Mouse (Mus musculus): ENCODE data around the gene Cdkl4.
"Not testable (repeated sequence)": the region's sequence is repeated elsewhere in the genome, so short reads cannot be mapped to it uniquely, and the experiment has no call there.

The Cdkl4 gene

DNA sequence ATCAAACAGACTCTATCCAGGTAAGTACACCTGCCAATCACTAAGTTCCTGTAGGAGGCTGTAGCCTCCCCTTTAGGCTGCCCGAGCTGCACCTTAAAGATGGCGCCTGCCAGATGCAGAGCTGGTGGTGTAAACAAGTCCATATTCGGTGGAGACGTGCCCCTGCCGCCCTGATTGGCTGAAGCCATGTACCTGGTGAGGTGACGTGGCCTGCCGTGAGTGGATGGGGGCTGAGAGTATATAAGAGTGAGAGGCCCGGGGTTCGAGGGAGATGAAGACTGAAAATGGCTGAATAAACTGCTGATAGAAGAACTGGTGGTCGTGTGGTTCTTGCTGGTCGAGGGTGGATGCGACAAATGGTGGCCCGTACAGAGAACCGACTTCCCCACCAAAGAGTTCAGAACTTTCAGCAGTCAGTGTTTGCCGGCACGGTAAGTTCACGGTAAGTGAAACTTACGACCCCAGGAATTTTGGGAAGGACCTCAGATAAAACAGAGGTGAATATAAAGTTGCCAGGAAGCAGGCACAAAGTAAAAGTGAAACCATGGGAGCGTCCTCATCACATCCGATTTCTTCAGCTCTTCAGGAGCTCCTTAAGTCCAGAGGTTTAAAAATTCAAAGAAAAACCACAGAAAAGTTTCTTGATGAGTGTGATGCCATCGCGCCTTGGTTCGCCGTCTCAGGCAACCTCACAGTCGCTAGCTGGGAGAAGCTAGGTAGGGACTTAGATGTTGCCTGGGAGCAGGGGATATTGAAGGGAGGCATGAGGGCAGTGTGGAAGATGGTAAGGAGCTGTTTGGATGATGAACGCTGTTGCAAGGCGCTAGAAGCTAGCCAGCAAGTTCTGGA, 13.6 kb downstream of the Cdkl4 start:
- in situ Hi-C loops (cut with MboI, MseI), result loop anchor here (5.0 kb wide), 1 partner anchor 272 kb away; the partner anchor contains the start of genes Dhx57 and Morn2

DNA sequence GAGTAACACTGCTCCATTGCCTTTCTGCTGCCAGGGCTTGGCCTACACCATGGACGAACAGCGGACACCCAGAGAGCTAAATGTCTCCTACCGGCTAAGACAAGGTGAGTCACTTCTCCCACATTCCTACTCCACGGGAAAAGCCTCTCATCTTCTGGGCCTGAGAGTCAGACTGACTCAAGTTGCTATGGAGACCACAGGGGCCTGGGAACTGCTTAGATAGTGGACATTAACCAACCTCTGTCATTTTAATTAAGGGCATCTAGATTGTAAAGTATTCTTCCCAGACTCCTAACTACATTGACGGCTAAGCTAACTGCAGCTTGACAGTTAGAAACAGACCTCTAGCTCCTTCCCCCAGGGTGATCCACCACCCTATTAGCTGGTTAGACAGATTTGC, 14.8 kb downstream of the Cdkl4 start:
- in situ Hi-C loops (cut with MboI, MseI), result loop anchor here (5.0 kb wide), 1 partner anchor 270 kb away; the partner anchor contains the start of genes Dhx57 and Morn2

GRCm38 (mm10) chr17:80560669-80561401, 16.8 kb downstream of the Cdkl4 start:
- in situ Hi-C loops (cut with MboI, MseI), result loop anchor here (5.0 kb wide), 1 partner anchor 269 kb away; the partner anchor contains the start of genes Dhx57 and Morn2

GRCm38 (mm10) chr17:80559745-80560144, 17.9 kb downstream of the Cdkl4 start:
- in situ Hi-C loops (cut with MboI, MseI), result loop anchor here (5.0 kb wide), 1 partner anchor 267 kb away; the partner anchor contains the start of genes Dhx57 and Morn2

DNA sequence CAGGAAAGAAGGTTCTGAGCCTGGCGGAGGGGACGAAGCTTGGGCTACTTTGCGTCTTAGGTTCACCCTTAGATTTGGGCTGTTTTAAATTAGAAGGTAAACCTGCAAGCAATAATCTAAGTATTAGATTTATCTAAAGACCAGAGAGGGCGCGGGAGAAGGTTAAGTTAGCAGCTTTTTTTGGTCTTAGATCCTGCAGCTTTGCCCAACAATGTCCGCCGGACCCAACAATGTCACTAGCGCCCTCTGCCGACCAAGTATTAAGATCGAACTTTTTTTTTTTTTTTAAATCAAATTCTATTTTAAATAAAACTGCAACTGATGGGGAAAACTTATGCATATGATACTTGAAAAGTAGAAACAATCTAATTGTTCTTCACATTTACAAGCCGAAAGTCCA, 18.6 kb downstream of the Cdkl4 start:
- in situ Hi-C loops (cut with MboI, MseI), result no loop called here

DNA sequence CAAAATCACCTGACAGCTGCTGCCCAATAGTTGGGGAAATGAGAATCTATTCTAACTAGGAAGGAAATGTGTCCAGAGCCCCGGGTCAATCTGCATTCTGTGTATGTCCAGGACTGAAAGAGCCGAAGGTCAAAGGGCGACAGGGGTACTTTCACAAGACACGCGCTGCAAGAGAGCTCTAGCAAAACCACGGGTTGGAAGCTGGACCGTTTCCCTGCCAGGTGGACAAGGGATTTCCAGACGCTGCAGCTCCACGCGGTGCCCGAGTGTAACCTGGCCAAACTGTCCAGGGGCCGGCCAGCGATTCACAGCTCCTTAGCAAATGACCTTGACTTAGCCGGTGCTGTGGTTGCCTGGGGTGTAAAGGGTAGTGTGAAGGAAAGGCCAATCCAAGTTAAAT, 19.0 kb downstream of the Cdkl4 start:
- in situ Hi-C loops (cut with MboI, MseI), result no loop called here

DNA sequence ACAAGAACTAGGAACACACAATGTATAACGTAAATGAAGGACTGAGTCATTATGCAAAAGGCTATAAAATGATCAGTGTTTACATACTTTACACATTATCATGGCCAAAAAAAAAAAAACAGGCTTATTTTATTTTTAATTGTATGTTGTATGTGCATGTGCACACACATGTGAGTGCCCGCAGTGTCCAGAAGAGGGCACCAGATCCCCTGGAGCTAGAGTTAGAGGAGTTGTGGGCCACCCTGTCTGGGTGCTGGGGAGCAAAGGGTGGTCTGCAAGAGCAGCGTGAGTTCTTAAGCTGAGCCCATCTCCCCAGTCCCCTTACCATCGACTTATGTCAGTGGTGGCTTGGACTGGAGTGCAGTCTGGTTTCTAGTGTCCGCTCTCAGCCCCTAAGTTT, 20.2 kb downstream of the Cdkl4 start:
- in situ Hi-C loops (cut with MboI, MseI), result no loop called here

- in situ Hi-C loops (cut with MboI, MseI), result loop anchor here (5.0 kb wide), 2 partner anchors 71 to 96 kb away; partner anchors contain the start of gene Sos1
Measured at GRCm38 (mm10) chr17:80553318-80554270, 24.0 kb downstream of the Cdkl4 start.

DNA sequence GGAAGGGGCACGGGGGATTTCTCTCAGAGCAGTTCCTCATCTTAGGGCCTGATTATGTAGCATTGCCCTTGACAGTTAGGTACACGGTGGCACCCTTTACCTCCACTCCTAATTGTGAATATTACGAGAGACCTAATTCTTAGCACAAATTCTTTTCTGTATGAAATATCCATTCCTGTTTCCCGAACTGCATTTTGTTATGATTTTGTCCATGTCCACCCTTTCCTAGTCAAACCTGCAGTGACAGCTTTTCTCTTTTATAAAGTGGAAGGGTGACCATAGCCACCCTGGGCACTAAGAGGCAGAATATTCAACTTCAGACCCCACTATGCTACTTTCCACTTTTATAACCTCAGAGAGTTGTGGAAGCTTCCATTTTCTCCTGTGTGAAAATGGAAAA, 25.0 kb downstream of the Cdkl4 start:
- in situ Hi-C loops (cut with MboI, MseI), result loop anchor here (5.0 kb wide), 2 partner anchors 70 to 95 kb away; partner anchors contain the start of gene Sos1

GRCm38 (mm10) chr17:80550981-80551380, 26.6 kb downstream of the Cdkl4 start:
- in situ Hi-C loops (cut with MboI, MseI), result loop anchor here (5.0 kb wide), 2 partner anchors 69 to 94 kb away; partner anchors contain the start of gene Sos1

- in situ Hi-C loops (cut with MboI, MseI), result no loop called here
Measured at GRCm38 (mm10) chr17:80546846-80547245, 30.8 kb downstream of the Cdkl4 start.

DNA sequence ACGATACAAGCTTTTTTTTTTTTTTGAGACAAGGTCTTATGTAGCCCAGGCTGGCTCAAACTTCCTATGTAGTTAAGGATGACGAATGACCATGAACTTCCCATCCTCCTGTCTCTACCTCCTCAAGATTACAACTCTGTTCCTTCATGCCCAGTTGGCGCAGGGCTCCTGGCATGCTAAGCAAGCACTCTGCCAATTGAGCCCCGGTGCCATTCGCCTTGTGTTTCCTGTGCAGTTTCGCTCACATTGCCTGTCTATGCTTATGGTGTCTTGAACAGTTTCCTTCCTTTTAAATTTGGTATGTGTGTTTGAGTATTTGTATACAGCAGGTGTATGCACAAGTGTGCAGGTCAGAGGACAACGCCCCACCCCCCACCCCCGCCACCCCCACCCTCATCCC, 31.4 kb downstream of the Cdkl4 start:
- in situ Hi-C loops (cut with MboI, MseI), result no loop called here

DNA sequence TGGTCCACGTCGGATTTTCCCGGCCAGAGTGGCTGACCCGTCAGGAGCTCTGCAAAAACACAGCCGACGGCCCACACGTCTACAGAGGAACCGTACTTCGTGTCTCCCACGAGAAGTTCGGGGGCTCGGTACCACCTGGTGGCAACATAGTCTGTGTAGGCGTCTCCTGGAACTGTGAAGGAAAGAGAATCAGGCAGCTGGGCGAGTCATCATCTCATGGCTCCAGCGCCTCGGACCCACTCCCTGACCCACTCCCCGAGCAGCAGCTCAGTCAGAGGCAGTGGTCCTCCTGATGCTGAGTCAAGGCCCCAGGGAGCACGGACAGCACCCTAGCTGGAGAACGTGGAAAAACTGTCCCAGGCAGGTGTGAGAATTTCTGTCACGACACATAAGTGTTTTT, 34.0 kb downstream of the Cdkl4 start:
- in situ Hi-C loops (cut with MboI, MseI), result no loop called here

GRCm38 (mm10) chr17:80537136-80537535, 40.5 kb downstream of the Cdkl4 start:
- in situ Hi-C loops (cut with MboI, MseI), result no loop called here

- in situ Hi-C loops (cut with MboI, MseI), result no loop called here
Measured at GRCm38 (mm10) chr17:80535633-80536032, 42.0 kb downstream of the Cdkl4 start.

GRCm38 (mm10) chr17:80531351-80531750, 46.3 kb downstream of the Cdkl4 start:
- in situ Hi-C loops (cut with MboI, MseI), result not testable (repeated sequence)

DNA sequence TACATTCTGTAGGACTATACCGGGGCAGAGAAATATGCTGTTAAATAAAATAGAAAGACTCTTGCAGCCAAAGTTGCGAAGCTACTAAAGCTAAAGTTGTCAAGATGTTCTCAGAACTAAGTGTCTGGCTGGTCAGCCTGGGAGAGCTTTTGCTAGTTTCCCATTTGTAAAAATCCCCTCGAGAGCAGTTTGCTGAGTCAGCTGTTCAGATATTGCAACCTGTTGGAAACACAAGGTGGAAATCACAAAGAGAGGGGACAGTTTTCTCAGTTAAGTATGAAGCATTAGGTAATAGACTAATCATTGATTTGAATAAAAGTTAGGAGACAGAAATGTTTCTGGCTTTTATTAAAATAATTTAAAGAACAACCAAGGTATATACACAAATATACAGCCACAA, 54.4 kb downstream of the Cdkl4 start:
- in situ Hi-C loops (cut with MboI, MseI), result no loop called here

GRCm38 (mm10) chr17:80522229-80522556, 55.4 kb downstream of the Cdkl4 start:
- in situ Hi-C loops (cut with MboI, MseI), result no loop called here

DNA sequence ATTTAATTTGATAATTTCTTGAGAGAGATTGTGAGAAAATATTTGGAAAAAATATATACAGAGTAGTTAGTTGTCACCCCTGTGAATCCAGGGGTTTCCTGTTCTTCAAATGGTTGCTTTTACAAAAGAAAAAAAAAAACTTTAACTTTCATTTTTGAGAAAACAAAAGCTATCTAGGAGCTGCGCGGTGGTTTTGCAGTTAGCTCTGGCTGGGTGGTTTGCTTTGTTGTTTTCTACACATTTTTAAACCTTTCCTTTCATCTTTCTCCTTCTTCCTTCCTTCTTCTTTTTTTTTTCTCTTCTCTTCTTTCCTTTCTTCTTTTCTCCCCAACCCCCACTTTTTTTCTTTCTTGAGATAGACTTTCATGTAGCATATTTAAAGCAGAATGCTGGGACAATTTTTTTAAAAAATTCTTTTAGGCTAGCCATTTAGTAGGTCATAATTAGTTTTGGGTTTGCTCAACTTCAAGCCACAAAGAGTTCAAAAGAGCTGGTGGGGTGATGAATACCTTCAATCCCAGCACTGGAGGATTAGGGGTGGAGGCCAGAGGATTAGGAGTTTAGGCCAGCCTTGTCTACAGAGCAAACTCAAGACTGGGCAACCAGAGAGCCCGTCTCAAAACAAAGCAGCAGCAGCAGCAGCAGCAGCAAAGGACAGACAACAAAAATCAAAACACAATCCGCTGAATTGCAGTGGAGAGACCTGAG, 55.9 kb downstream of the Cdkl4 start:
- in situ Hi-C loops (cut with MboI, MseI), result no loop called here

DNA sequence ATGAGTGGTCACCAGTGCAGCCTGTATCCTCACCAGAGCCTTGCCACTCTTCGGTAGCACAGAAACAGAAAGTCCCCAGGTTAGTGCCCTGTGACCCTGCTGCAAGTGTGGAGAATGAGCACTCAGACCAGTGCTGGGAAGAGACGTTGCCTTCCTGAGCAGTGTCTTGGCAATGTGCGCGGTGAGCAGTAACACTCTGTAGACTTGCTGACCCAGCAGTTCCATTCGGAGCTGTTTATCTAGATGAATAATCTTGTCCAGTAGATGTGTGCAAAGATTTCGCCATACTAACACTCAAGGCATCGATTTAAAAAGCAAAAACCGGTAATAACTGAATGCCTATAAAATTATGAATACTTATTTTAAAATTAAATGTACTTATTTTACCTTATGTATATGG, 57.1 kb downstream of the Cdkl4 start:
- in situ Hi-C loops (cut with MboI, MseI), result no loop called here

- in situ Hi-C loops (cut with MboI, MseI), result no loop called here
Measured at GRCm38 (mm10) chr17:80518811-80519210, 58.8 kb downstream of the Cdkl4 start.

All from T-helper 2 cell (primary cell).